In genomic region chr11:44612156-44612555, GRCm38 (mm10) we compare ENCODE assay signal across 9 mouse cellular contexts. TPM values are rescaled to one million over a fixed set of nuclear protein-coding genes. Genes with fewer than 3 reads are reported as not detected.
DNase-seq lines count a peak whose midpoint lies in the region; ATAC-seq and TF ChIP-seq lines count a peak whose summit lies in the region.
"Had no signal": no experiment of that assay in that cellular context is flagged by ENCODE, and none has a peak within 500 bp of the region (broad histone marks: within the 10 kb centered on the region; RNA-seq: fewer than 3 reads in every experiment).

No protein-coding gene starts in this region.

- DNase-seq in forebrain, embryonic 10.5 days (ENCODE audit: extremely low spot score, low spot score) = no peak
- no peak for DNase-seq in liver, postnatal 0 days
- DNase-seq in liver = no peak
- no peak for DNase-seq in layer of hippocampus, adult 9-11 months
- no peak for DNase-seq in left cerebral cortex, adult 9 months (ENCODE audit: low spot score in 2 of 2)

- no peak for TF ChIP-seq CTCF in liver, postnatal 0 days (IDR thresholded peaks at IDR 0.05; ENCODE audit: low read depth)

- no peak overlapping the region for H3K4me2 ChIP-seq in forebrain, embryonic 12.5 days
- H3K4me2 ChIP-seq in liver, postnatal 0 days (ENCODE audit: low read depth, low read length) = peak overlapping the region; percentile 65
- peak overlapping the region; percentile 70 for H3K4me2 ChIP-seq in heart, embryonic 16.5 days (ENCODE audit: low read depth, low read length)
- H3K4me2 ChIP-seq in midbrain, embryonic 16.5 days (ENCODE audit: low read length) = peak overlapping the region; percentile 72; the same call in 1 of the 2 replicates

- peaks cover 67% of the 10 kb centered on the region for H3K27me3 ChIP-seq in forebrain, embryonic 10.5 days (ENCODE audit: poor library complexity, severe bottlenecking)
- H3K27me3 ChIP-seq in forebrain, embryonic 12.5 days = peaks cover 74% of the 10 kb centered on the region
- H3K27me3 ChIP-seq in liver, postnatal 0 days (ENCODE audit: insufficient read depth, low read length) = peaks cover 60% of the 10 kb centered on the region
- H3K27me3 ChIP-seq in heart, embryonic 16.5 days (ENCODE audit: control insufficient read depth, insufficient read depth, low read length) = peaks cover 40% of the 10 kb centered on the region
- peaks cover 13% of the 10 kb centered on the region for H3K27me3 ChIP-seq in midbrain, embryonic 16.5 days (ENCODE audit: control insufficient read depth, insufficient read depth, low read depth, low read length)

- H3K27ac ChIP-seq in forebrain, embryonic 10.5 days = no peak overlapping the region
- H3K27ac ChIP-seq in forebrain, embryonic 12.5 days = no peak overlapping the region
- H3K27ac ChIP-seq in liver, postnatal 0 days (ENCODE audit: low read depth) = no peak overlapping the region
- H3K27ac ChIP-seq in heart, embryonic 16.5 days (ENCODE audit: low read length) = no peak overlapping the region
- H3K27ac ChIP-seq in midbrain, embryonic 16.5 days (ENCODE audit: low read length) = no peak overlapping the region

- peak overlapping the region; percentile 50; the same call in 1 of the 2 replicates for H3K4me3 ChIP-seq in forebrain, embryonic 10.5 days
- H3K4me3 ChIP-seq in forebrain, embryonic 12.5 days (replicated peaks) = no peak overlapping the region
- H3K4me3 ChIP-seq in liver, postnatal 0 days (ENCODE audit: low read depth, low read length) = peak overlapping the region; percentile 24
- H3K4me3 ChIP-seq in heart, embryonic 16.5 days (ENCODE audit: low read length) = peak overlapping the region; percentile 52
- no peak overlapping the region for H3K4me3 ChIP-seq in midbrain, embryonic 16.5 days (ENCODE audit: low read depth, low read length)
- H3K4me3 ChIP-seq: myocyte had no signal

- no peak for ATAC-seq in forebrain, embryonic 12.5 days (ENCODE audit: low FRiP score)
- no peak for ATAC-seq in liver, postnatal 0 days
- ATAC-seq in heart, embryonic 16.5 days (replicated peaks; ENCODE audit: extremely low read depth, insufficient read depth, low FRiP score) = no peak
- ATAC-seq in midbrain, embryonic 16.5 days = no peak

- peaks cover 40% of the 10 kb centered on the region for H3K4me1 ChIP-seq in forebrain, embryonic 10.5 days
- H3K4me1 ChIP-seq in forebrain, embryonic 12.5 days = peaks cover 29% of the 10 kb centered on the region
- H3K4me1 ChIP-seq in liver, postnatal 0 days (ENCODE audit: insufficient read depth) = peaks cover 6% of the 10 kb centered on the region
- H3K4me1 ChIP-seq in heart, embryonic 16.5 days (ENCODE audit: control insufficient read depth, insufficient read depth, low read length) = peaks cover 16% of the 10 kb centered on the region
- H3K4me1 ChIP-seq in midbrain, embryonic 16.5 days (ENCODE audit: control insufficient read depth, insufficient read depth, low read length) = peaks cover 15% of the 10 kb centered on the region

- TF ChIP-seq EP300 in liver, postnatal 0 days (IDR thresholded peaks at IDR 0.05; ENCODE audit: low read depth) = no peak

- H3K9ac ChIP-seq in forebrain, embryonic 12.5 days = no peak overlapping the region
- H3K9ac ChIP-seq in liver, postnatal 0 days (replicated peaks) = no peak overlapping the region
- H3K9ac ChIP-seq in heart, embryonic 16.5 days (ENCODE audit: low read length) = no peak overlapping the region
- H3K9ac ChIP-seq in midbrain, embryonic 16.5 days (ENCODE audit: low read depth, low read length) = no peak overlapping the region

- no peaks in the 10 kb centered on the region for H3K36me3 ChIP-seq in forebrain, embryonic 10.5 days (replicated peaks)
- H3K36me3 ChIP-seq in forebrain, embryonic 12.5 days (replicated peaks) = no peaks in the 10 kb centered on the region
- H3K36me3 ChIP-seq in liver, postnatal 0 days (replicated peaks; ENCODE audit: insufficient read depth, low read length) = no peaks in the 10 kb centered on the region
- no peaks in the 10 kb centered on the region for H3K36me3 ChIP-seq in heart, embryonic 16.5 days (ENCODE audit: control insufficient read depth, insufficient read depth)
- no peaks in the 10 kb centered on the region for H3K36me3 ChIP-seq in midbrain, embryonic 16.5 days (ENCODE audit: control insufficient read depth, insufficient read depth, low read length)

- no peaks in the 10 kb centered on the region for H3K9me3 ChIP-seq in forebrain, embryonic 10.5 days
- H3K9me3 ChIP-seq in forebrain, embryonic 12.5 days = no peaks in the 10 kb centered on the region
- no peaks in the 10 kb centered on the region for H3K9me3 ChIP-seq in liver, postnatal 0 days (ENCODE audit: low read length)
- H3K9me3 ChIP-seq in heart, embryonic 16.5 days (replicated peaks; ENCODE audit: control insufficient read depth, low read length) = no peaks in the 10 kb centered on the region
- no peaks in the 10 kb centered on the region for H3K9me3 ChIP-seq in midbrain, embryonic 16.5 days (replicated peaks; ENCODE audit: control insufficient read depth, low read length, poor library complexity, severe bottlenecking)

- 2% methylated on average over 10 of the region's 10 CpGs for WGBS in forebrain, embryonic 10.5 days
- 3% methylated on average over 10 of the region's 10 CpGs for WGBS in forebrain, embryonic 12.5 days
- 6% methylated on average over 10 of the region's 10 CpGs for WGBS in liver, postnatal 0 days (ENCODE audit: insufficient replicate concordance)
- 6% methylated on average over 10 of the region's 10 CpGs for WGBS in heart, embryonic 16.5 days
- WGBS in midbrain, embryonic 16.5 days = 3% methylated on average over 10 of the region's 10 CpGs

RNA-seq across cellular contexts. Expression of gene Ebf1, which starts 5.0 kb away (rescaled TPM):
- 8.1 and 8.4 TPM in 2 replicates for polyA plus RNA-seq in forebrain, embryonic 10.5 days (2016; fragmentation: Nextera tagmentation; extraction: Ambion mirVana)
- polyA plus RNA-seq in forebrain, embryonic 12.5 days (2016; fragmentation: Nextera tagmentation; extraction: Ambion mirVana) = 26.8 and 27.2 TPM in 2 replicates
- polyA plus RNA-seq in liver, postnatal 0 days (2015; fragmentation: Nextera tagmentation; extraction: Ambion mirVana) = 4.6 and 5.0 TPM in 2 replicates
- 13.6 and 16.2 TPM in 2 replicates for polyA plus RNA-seq in heart, embryonic 16.5 days (2015; fragmentation: Nextera tagmentation; extraction: Ambion mirVana)
- 52.9 and 53.3 TPM in 2 replicates for polyA plus RNA-seq in midbrain, embryonic 16.5 days (2015; fragmentation: Nextera tagmentation; extraction: Ambion mirVana)

Comparison
In these comparisons a context has a peak if more than half of its experiments do, and no peak if none do; other contexts are left out.
1. H3K4me3 ChIP-seq: peak in forebrain, embryonic 10.5 days (single experiment), liver, postnatal 0 days (single experiment) and heart, embryonic 16.5 days (single experiment); none in forebrain, embryonic 12.5 days (single experiment) and midbrain, embryonic 16.5 days (single experiment).